Mouse (Mus musculus) ovary, postnatal 14 days (tissue): ENCODE results near the gene Fgf10.

Experiments used
- DNase-seq: peaks from one replicate; pipeline ENCODE4 v3.0.0; 2022; ENCODE audit warnings: low spot score

The Fgf10 gene

GRCm38 (mm10) chr13:118669491-118669890 is at the start of gene Fgf10:
Gene Fgf10 (plus strand): TSS chr13:118669791.
- DNase-seq = no peak

- DNase-seq = no peak
Observed at GRCm38 (mm10) chr13:118629661-118630428, 39.7 kb upstream of the Fgf10 start.

- DNase-seq = no peak
Observed at GRCm38 (mm10) chr13:118631500-118631899, 38.1 kb upstream of the Fgf10 start.

GRCm38 (mm10) chr13:118636047-118636446 is 33.5 kb upstream of the Fgf10 start:
- no peak for DNase-seq

GRCm38 (mm10) chr13:118642585-118642984 is 27.0 kb upstream of the Fgf10 start:
- no peak for DNase-seq

GRCm38 (mm10) chr13:118643138-118643537 is 26.5 kb upstream of the Fgf10 start:
- no peak for DNase-seq

- no peak for DNase-seq
Observed at GRCm38 (mm10) chr13:118656991-118657390, 12.6 kb upstream of the Fgf10 start.

- DNase-seq = no peak
Observed at GRCm38 (mm10) chr13:118658031-118658430, 11.6 kb upstream of the Fgf10 start.

GRCm38 (mm10) chr13:118658608-118659326 is 10.8 kb upstream of the Fgf10 start:
- DNase-seq = no peak

GRCm38 (mm10) chr13:118661664-118662063 is 7.9 kb upstream of the Fgf10 start:
- DNase-seq = no peak

GRCm38 (mm10) chr13:118664901-118665300 is 4.7 kb upstream of the Fgf10 start:
- DNase-seq = no peak

GRCm38 (mm10) chr13:118679228-118679627 is 9.6 kb downstream of the Fgf10 start:
- no peak for DNase-seq

- DNase-seq = no peak
Observed at GRCm38 (mm10) chr13:118693049-118693448, 23.5 kb downstream of the Fgf10 start.

GRCm38 (mm10) chr13:118695103-118695502 is 25.5 kb downstream of the Fgf10 start:
- DNase-seq = no peak

GRCm38 (mm10) chr13:118703727-118704126 is 34.1 kb downstream of the Fgf10 start:
- DNase-seq = no peak

GRCm38 (mm10) chr13:118705716-118706115 is 36.1 kb downstream of the Fgf10 start:
- no peak for DNase-seq

- DNase-seq = no peak
Observed at GRCm38 (mm10) chr13:118709912-118710311, 40.3 kb downstream of the Fgf10 start.

GRCm38 (mm10) chr13:118713626-118714150 is 44.1 kb downstream of the Fgf10 start:
- DNase-seq = no peak

- DNase-seq = no peak
Observed at GRCm38 (mm10) chr13:118714284-118715065, 44.9 kb downstream of the Fgf10 start.

- DNase-seq = no peak
Observed at GRCm38 (mm10) chr13:118715066-118716018, 45.8 kb downstream of the Fgf10 start.

- no peak for DNase-seq
Observed at GRCm38 (mm10) chr13:118716265-118716664, 46.7 kb downstream of the Fgf10 start.
